Mouse (Mus musculus) E14TG2a.4 (cell line): ENCODE measurements at regions not wholly inside any gene's neighbourhood (a gene's known extent, or its start where the extent isn't known, plus 50 kb on each side); places are given as distances from the start of the nearest gene placed in this dataset.
"Not testable (repeated sequence)": the region's sequence is repeated elsewhere in the genome, so short reads cannot be mapped to it uniquely, and the experiment has no call there.

Experiments used
- CTCF ChIP-seq: conservative IDR thresholded peaks from 2 replicates; pipeline ENCODE4 v1.5.1; 2014; ENCODE audit warnings: low read length
- NANOG ChIP-seq: IDR thresholded peaks from 2 replicates; pipeline ENCODE4 v1.6.1; 2014; ENCODE audit warnings: borderline replicate concordance, low read length, mixed read lengths
- POU5F1 ChIP-seq: IDR thresholded peaks from 2 replicates; pipeline ENCODE4 v1.6.1; 2014; ENCODE audit warnings: low read length, borderline replicate concordance

DNA sequence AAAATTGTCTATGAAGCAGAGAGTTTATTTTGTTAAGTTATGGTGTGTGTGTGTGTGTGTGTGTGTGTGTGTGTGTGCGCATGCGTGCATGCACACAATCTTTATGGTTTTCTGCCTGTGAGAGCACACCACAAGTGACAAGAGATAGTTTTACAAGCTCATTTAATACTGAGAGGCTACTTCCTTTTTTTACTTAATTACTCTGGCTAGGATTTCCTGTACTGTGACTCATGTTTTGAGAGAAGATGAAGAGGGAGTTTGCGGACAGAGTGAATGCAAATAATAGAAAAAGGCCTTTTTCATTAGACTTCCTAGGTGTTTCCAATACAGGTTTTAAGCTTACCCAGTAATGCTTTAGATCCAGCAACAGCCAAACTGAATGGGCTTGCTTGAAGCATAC lies 52.9 kb upstream of the Gm12569 start:
- not testable (repeated sequence) for TF ChIP-seq CTCF, POU5F1, NANOG
